ENCODE assay signal across 8 mouse cellular contexts in the genomic region with DNA sequence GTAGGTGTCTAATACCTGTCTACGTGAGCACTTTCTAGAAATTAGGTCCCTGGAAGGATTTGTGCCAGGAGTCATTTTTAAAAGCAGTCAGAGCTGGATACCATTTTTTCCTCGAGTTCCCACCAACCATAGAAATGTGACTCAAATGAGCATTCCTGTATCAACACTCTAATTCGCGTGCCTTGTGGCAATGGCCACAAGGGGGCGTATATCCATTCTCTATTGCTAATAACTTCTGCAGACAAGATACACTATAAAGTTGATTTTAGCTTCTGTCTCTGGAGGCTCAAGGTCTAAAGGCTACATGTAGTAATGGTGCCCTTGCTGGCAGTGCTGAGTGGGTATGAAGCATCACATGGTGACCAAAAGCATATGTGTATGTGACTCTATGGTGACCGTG.
A peak's percentile ranks its signal among the peaks of the same experiment; 100 is the strongest.
DNase-seq lines count a peak whose midpoint lies in the region; ATAC-seq and TF ChIP-seq lines count a peak whose summit lies in the region.

No protein-coding gene starts in this region.

- ATAC-seq in kidney, embryonic 15.5 days (replicated peaks; ENCODE audit: low FRiP score): no peak
- no peak for ATAC-seq in activated CD4-positive, CD25-positive, alpha-beta regulatory T cell, adult 4 months

- H3K4me3 ChIP-seq in kidney, embryonic 15.5 days (replicated peaks): no peak overlapping the region
- H3K4me3 ChIP-seq in CH12.LX (replicated peaks in 1 of 3; ENCODE audit: low read depth in 2 of 3, low read length in 2 of 3, poor library complexity in 1 of 3): no peak overlapping the region
- no peak overlapping the region for H3K4me3 ChIP-seq in lung, adult 2 months (replicated peaks; ENCODE audit: extremely low read depth, low read depth, low read length)

- H3K27ac ChIP-seq in kidney, embryonic 15.5 days: no peak overlapping the region
- H3K27ac ChIP-seq in CH12.LX (ENCODE audit: insufficient read depth, low read depth): no peak overlapping the region

- no peak for TF ChIP-seq EP300 in CH12.LX (IDR thresholded peaks at IDR 0.05; ENCODE audit: low read length)

- H3K27me3 ChIP-seq in kidney, embryonic 15.5 days: no peaks in the 10 kb centered on the region
- no peaks in the 10 kb centered on the region for H3K27me3 ChIP-seq in CH12.LX (replicated peaks)

- H3K9me3 ChIP-seq in kidney, embryonic 15.5 days (replicated peaks): no peaks in the 10 kb centered on the region
- H3K9me3 ChIP-seq in CH12.LX (replicated peaks; ENCODE audit: low read length): no peaks in the 10 kb centered on the region

- no peaks in the 10 kb centered on the region for H3K4me1 ChIP-seq in kidney, embryonic 15.5 days
- H3K4me1 ChIP-seq in CH12.LX (ENCODE audit: control insufficient read depth in 1 of 2, insufficient read depth in 2 of 2): no peaks in the 10 kb centered on the region
- H3K4me1 ChIP-seq in lung, adult 2 months (ENCODE audit: control insufficient read depth, insufficient read depth, low read length): no peaks in the 10 kb centered on the region

- in situ Hi-C loops in CH12.LX (cut with MboI; ENCODE audit: low pct_ligation_motif_present, low pct_unique_long_range_greater_than_20kb, low sequenced_read_pairs): loop anchor here (25.0 kb wide), 2 partner anchors 222 to 297 kb away; no protein-coding TSS in a partner anchor

- no peak overlapping the region for H3K9ac ChIP-seq in kidney, embryonic 15.5 days
- no peak overlapping the region for H3K9ac ChIP-seq in CH12.LX (ENCODE audit: insufficient read depth, low read depth)

- TF ChIP-seq RAD21 in CH12.LX (IDR thresholded peaks at IDR 0.05; ENCODE audit: low read depth, low read length): peak; percentile 45

- no peaks in the 10 kb centered on the region for H3K36me3 ChIP-seq in kidney, embryonic 15.5 days
- no peaks in the 10 kb centered on the region for H3K36me3 ChIP-seq in CH12.LX (replicated peaks in 1 of 2; ENCODE audit: control insufficient read depth in 1 of 2, insufficient read depth in 1 of 2, low read length in 1 of 2)

- peak; percentile 81 to 87 for TF ChIP-seq CTCF in CH12.LX (conservative IDR thresholded peaks at IDR 0.05 in 1 of 2, IDR thresholded peaks at IDR 0.05 in 1 of 2; ENCODE audit: low read depth in 2 of 2, low read length in 2 of 2)
- peak; percentile 30; the same call in 1 of the 2 replicates for TF ChIP-seq CTCF in lung, adult 2 months (IDR thresholded peaks at IDR 0.05; ENCODE audit: insufficient read depth, low read length)

- H3K4me2 ChIP-seq in kidney, embryonic 15.5 days: no peak overlapping the region
- H3K4me2 ChIP-seq in CH12.LX (ENCODE audit: insufficient read depth, low read depth, poor library complexity, severe bottlenecking): no peak overlapping the region

- no peak for TF ChIP-seq POLR2A in CH12.LX (IDR thresholded peaks at IDR 0.05; ENCODE audit: low read depth, low read length)
- TF ChIP-seq POLR2A in lung, adult 2 months (IDR thresholded peaks at IDR 0.05; ENCODE audit: borderline replicate concordance, extremely low read depth, low read depth, low read length): no peak

- H3K79me2 ChIP-seq in CH12.LX (replicated peaks; ENCODE audit: control insufficient read depth, extremely low read depth, insufficient read depth, poor library complexity, severe bottlenecking): no peaks in the 10 kb centered on the region

- DNase-seq in kidney, adult 9 months: peak; percentile 54
- peak; percentile 55 for DNase-seq in CH12.LX (ENCODE audit: extremely low read depth)
- DNase-seq in NIH3T3 (ENCODE audit: low read depth): peak; percentile 45
- peak; percentile 62 for DNase-seq in embryo, embryonic 10.5 days (ENCODE audit: low spot score)
- DNase-seq in lung, adult 2 months: peak; percentile 16
- peak; percentile 51 for DNase-seq in thymus, postnatal 0 days (ENCODE audit: low spot score)

- dilution Hi-C loops in CH12.LX (cut with MboI; ENCODE audit: extremely low pct_ligation_motif_present, extremely low pct_unique_long_range_greater_than_20kb, low sequenced_read_pairs): no loop called here

- 62% methylated on average over 6 of the region's 6 CpGs for WGBS in kidney, embryonic 15.5 days
- WGBS in lung, adult 2 months: 51% methylated on average over 6 of the region's 6 CpGs

TF ChIP-seq in CH12.LX, 34 proteins besides CTCF, POLR2A, EP300 and RAD21:
- TF ChIP-seq MAFK (IDR thresholded peaks at IDR 0.05; ENCODE audit: insufficient replicate concordance, low read length) (no peak), USF1 (IDR thresholded peaks at IDR 0.05; ENCODE audit: low read depth, low read length) (no peak), NRF1 (IDR thresholded peaks at IDR 0.05; ENCODE audit: low read depth, low read length) (no peak), SIN3A (IDR thresholded peaks at IDR 0.05; ENCODE audit: low read length) (no peak), SMC3 (IDR thresholded peaks at IDR 0.05; ENCODE audit: low read depth, low read length) (peak; percentile 88), ZC3H11A (IDR thresholded peaks at IDR 0.05; ENCODE audit: low read depth, low read length) (peak; percentile 3; the same call in 1 of the 2 replicates), USF2 (conservative IDR thresholded peaks at IDR 0.05; ENCODE audit: low read depth, low read length) (no peak), ZKSCAN1 (IDR thresholded peaks at IDR 0.05; ENCODE audit: borderline replicate concordance, low read depth, low read length) (no peak), MEF2A (IDR thresholded peaks at IDR 0.05; ENCODE audit: borderline replicate concordance, low read depth, low read length) (no peak), BHLHE40 (IDR thresholded peaks at IDR 0.05; ENCODE audit: low read depth, low read length) (no peak), TCF12 (IDR thresholded peaks at IDR 0.05; ENCODE audit: low read depth, low read length) (no peak)
TF ChIP-seq in CH12.LX: peak in this region for 2.
